Mouse (Mus musculus): ENCODE results near the gene Phactr3. TPM values are rescaled to one million over a fixed set of nuclear protein-coding genes. Genes with fewer than 3 reads are reported as not detected.
A peak's percentile ranks its signal among the peaks of the same experiment; 100 is the strongest.
"Not testable (repeated sequence)": the region's sequence is repeated elsewhere in the genome, so short reads cannot be mapped to it uniquely, and the experiment has no call there.

The Phactr3 gene
- total RNA-seq (2021): 100 to 1,000 TPM; 143 to 156 TPM
- long read RNA-seq, experiment 1, transcript Phactr3-201 (13 exons, 2,642 nt): minor isoform, 24 of 107 reads
- long read RNA-seq, experiment 1, transcript Phactr3-202 (13 exons, 2,680 nt): major isoform, 57 of 107 reads
- long read RNA-seq, experiment 1, transcript Phactr3-204 (13 exons, 2,656 nt): minor isoform, 6 of 107 reads
- long read RNA-seq, experiment 1, partial matches to known transcripts: 13 of 107 reads
- long read RNA-seq, experiment 1, other reads (novel, unspliced or antisense): 7 of 107 reads
- long read RNA-seq, experiment 2, transcript Phactr3-201 (13 exons, 2,642 nt): minor isoform, 25 of 94 reads
- long read RNA-seq, experiment 2, transcript Phactr3-202 (13 exons, 2,680 nt): major isoform, 39 of 94 reads
- long read RNA-seq, experiment 2, partial matches to known transcripts: 16 of 94 reads
- long read RNA-seq, experiment 2, other reads (novel, unspliced or antisense): 9 of 94 reads

DNA sequence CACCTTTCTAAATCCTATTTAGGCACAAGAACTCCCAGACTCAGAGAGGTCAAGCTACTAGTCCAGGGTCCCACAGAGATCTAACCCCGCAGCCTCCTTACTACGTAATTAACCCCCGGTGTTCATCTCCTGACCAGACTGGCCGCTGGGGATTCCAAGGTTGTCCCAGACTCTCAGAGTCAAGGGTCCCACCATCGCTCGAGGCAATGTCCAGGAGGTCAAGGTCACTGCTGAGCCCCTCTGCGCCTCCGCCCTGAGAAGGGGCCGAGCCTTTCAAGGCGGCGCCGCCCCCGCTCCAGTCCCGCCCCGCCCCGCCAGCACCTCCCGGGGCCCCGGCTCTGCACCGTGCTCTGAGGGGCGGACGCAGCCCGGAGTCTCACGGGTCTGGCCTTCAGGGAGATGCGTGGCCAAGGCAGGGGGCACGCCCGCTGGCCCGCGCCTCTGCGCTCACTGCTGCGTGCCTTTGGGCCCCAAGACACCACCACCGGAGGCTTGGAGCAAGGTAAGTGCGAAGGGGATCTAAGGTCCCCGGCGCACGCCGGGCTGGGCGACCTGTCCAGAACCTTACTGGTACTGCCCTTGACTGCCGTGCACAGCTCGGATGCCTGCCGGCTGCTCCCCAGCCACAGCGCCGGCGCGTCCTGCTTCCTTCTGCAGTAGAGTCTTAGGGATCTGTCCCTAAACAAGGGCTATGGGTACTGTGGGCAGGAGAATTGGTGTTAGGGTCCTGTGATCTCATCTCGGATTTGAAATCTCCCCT lies at the start of gene Phactr3:
Phactr3 (plus strand) TSS at position 175 of the 760 bp plus-strand sequence.
- intact Hi-C loops (cut with DNase I): loop anchor here (5.0 kb wide), 1 partner anchor 218 kb away; no protein-coding TSS in a partner anchor
- Histone ChIP-seq H3K4me3 (peak within 1 kb of the TSS; percentile 51), H3K27ac (peak within 1 kb of the TSS; percentile 53; the same call in 1 of the 2 replicates)
- DNase-seq (ENCODE audit: extremely low spot score in 1 of 2, low spot score in 2 of 2): peak in 1 of 2 experiments; percentile 20
- TF ChIP-seq CTCF (IDR thresholded peaks at IDR 0.05): no peak

DNA sequence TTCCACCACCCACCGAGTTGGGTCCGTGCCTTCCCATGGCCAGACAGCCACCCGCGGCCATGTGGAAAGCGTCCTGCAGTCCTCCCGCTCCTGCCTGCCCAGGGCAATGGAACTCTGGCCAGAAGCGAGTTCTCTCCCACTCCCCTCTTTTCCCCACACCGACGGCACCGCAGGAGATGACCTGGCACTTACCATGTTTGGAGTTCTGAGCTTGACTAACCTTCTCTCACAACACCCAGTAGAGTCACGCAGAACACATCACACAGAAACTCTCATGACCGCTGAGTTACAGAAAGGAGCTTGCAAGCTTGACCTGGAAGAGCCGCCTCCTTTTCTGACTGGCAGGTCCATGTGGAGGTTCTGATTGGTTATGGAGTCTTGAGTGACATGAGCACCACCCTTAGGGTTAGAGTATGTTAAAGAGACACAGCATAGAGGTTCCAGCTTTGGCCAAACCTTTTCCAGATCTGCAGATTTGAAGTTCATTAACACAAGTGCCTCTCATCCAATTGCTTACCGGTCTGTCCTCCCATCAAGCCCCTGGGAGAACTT lies 40.5 kb upstream of the Phactr3 start, which contains the start of gene Zfp931:
Zfp931 (minus strand) TSS at position 311 of the 552 bp plus-strand sequence.
- DNase-seq (ENCODE audit: extremely low spot score in 1 of 2, low spot score in 2 of 2); intact Hi-C loops (cut with DNase I); H3K27ac ChIP-seq: not testable (repeated sequence)
- peak within 1 kb of the TSS; percentile 55 for H3K4me3 ChIP-seq

DNA sequence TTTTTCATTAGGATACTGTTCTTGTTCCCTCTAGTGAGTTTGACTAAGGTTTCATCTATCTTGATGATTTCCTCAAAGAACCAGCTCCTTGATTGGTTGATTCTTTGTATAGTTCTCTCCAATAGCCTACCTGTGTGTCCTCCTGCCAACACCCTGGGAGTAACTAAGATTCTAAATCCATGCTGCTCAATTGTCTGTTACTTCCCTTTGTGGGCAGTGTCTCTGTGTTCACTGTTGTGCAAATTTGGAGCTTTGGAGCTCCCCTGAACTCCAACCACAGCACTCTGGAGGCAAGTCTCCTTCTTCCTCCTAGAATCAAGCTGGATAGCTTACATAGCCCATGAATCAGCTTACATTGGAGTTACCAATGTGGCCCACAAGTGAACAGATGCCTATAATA lies 29.2 kb upstream of the Phactr3 start:
- intact Hi-C loops (cut with DNase I): no loop called here
- no peak overlapping the region for H3K4me3 ChIP-seq
- TF ChIP-seq CTCF (IDR thresholded peaks at IDR 0.05): no peak
- no peak overlapping the region for H3K27ac ChIP-seq
- DNase-seq (ENCODE audit: extremely low spot score in 1 of 2, low spot score in 2 of 2): no peak

DNA sequence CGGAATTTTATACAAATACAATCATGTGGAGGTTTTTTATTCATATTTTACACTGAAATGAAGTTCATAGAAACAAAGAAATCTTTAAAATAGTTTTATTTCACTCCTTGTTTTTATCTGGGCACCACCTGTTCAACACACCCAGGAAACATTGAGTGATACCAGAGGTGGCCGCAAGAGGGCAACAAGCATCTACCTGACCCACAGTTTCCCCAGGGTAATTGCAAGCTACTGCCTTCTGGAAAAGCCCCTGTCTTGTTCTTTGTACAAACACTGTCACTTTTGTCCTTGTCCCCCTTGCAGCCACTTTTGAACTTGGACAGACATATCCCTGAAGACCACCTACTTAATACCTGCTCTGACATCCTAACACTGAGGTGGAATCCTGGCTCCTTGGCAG lies 20.8 kb upstream of the Phactr3 start:
- Histone ChIP-seq H3K27ac (no peak overlapping the region), H3K4me3 (no peak overlapping the region)
- TF ChIP-seq CTCF (IDR thresholded peaks at IDR 0.05): peak; percentile 84
- intact Hi-C loops (cut with DNase I): no loop called here
- DNase-seq (ENCODE audit: extremely low spot score in 1 of 2, low spot score in 2 of 2): peak; percentile 65 to 79

GRCm38 (mm10) chr2:178101957-178102356 lies 16.8 kb upstream of the Phactr3 start:
- intact Hi-C loops (cut with DNase I): no loop called here
- TF ChIP-seq CTCF (IDR thresholded peaks at IDR 0.05): peak; percentile 90
- Histone ChIP-seq H3K4me3 (no peak overlapping the region), H3K27ac (no peak overlapping the region)
- peak; percentile 71 to 75 for DNase-seq (ENCODE audit: extremely low spot score in 1 of 2, low spot score in 2 of 2)

DNA sequence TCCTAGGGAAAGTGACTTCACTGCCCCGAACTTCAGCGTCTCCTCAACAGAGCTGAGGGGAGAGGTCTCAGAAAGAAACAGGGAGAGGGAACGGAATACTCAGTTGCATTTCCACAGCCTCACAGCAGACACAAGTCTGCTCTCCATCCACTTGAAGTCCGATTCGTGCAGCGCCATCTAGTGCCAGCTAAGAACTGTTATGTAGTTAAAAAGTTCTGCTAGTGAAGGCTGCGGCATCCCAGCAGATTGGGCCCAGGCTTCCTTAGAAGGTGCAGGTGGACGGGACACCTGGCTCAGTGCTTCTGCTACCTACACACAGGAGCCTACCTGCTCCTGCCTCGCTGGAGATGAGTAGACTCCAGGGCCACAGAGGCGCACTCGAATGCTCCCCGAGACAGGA lies 829 bp upstream of the Phactr3 start:
- Histone ChIP-seq H3K27ac (no peak overlapping the region), H3K4me3 (no peak overlapping the region)
- intact Hi-C loops (cut with DNase I): loop anchor here (5.0 kb wide), 1 partner anchor 219 kb away; no protein-coding TSS in a partner anchor
- DNase-seq (ENCODE audit: extremely low spot score in 1 of 2, low spot score in 2 of 2): peak; percentile 65 to 66
- TF ChIP-seq CTCF (IDR thresholded peaks at IDR 0.05): peak; percentile 77

DNA sequence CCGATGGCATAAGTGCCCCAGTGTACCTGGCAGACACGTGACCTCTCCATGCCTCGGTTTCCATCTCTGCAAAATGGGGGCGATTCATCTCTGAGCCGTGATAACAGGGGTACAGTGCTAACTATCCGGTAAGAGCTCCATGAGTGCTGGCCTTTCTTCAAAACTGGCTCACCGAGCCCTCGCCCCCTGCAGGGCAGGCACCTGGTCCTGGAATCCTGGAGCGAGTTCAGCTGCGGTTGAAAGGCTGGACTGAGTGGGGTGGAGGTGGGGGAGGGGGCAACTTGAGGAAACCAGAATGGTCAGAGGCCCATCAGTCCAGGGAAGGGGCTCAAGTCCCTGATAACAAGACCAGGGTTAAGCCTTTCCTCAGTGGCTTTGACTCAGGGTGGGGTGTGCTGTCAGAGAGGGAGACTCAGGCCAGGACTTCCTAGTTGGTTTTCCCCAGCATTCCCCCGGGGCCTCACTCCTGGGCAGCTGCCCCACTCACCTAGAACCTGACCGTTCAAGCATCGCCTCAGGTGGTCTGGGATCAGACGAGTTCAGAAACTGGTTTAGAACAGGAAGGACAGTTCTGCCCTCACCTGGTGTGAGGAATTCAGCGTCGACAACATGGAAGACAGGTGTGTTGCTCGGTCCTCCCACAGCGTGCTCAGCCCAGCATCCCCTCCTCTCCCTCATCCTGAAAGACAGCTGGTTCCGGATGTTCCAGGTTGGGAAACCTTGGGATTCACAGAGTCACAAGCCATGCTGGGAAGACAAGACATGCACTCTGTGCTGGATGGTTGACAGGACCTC lies 983 bp downstream of the Phactr3 start:
- intact Hi-C loops (cut with DNase I): loop anchor here (5.0 kb wide), 1 partner anchor 218 kb away; no protein-coding TSS in a partner anchor
- Histone ChIP-seq H3K27ac (no peak overlapping the region; the same call in 1 of the 2 replicates), H3K4me3 (peak overlapping the region; percentile 51)
- DNase-seq (ENCODE audit: extremely low spot score in 1 of 2, low spot score in 2 of 2): peak; percentile 7 to 9
- no peak; the same call in 1 of the 2 replicates for TF ChIP-seq CTCF (IDR thresholded peaks at IDR 0.05)

- peak in 1 of 2 experiments; percentile 8 for DNase-seq (ENCODE audit: extremely low spot score in 1 of 2, low spot score in 2 of 2)
- Histone ChIP-seq H3K27ac (no peak overlapping the region), H3K4me3 (no peak overlapping the region)
- intact Hi-C loops (cut with DNase I): no loop called here
- no peak for TF ChIP-seq CTCF (IDR thresholded peaks at IDR 0.05)
Measured at GRCm38 (mm10) chr2:178120356-178120645, 1.5 kb downstream of the Phactr3 start.

- no peak overlapping the region for H3K4me3 ChIP-seq
- H3K27ac ChIP-seq: no peak overlapping the region
- intact Hi-C loops (cut with DNase I): no loop called here
- DNase-seq (ENCODE audit: extremely low spot score in 1 of 2, low spot score in 2 of 2): peak; percentile 6
- TF ChIP-seq CTCF (IDR thresholded peaks at IDR 0.05): no peak
Measured at GRCm38 (mm10) chr2:178120651-178121374, 2.0 kb downstream of the Phactr3 start.

- Histone ChIP-seq H3K27ac (no peak overlapping the region), H3K4me3 (no peak overlapping the region)
- intact Hi-C loops (cut with DNase I): no loop called here
- peak; percentile 3 to 5 for DNase-seq (ENCODE audit: extremely low spot score in 1 of 2, low spot score in 2 of 2)
- no peak for TF ChIP-seq CTCF (IDR thresholded peaks at IDR 0.05)
Measured at GRCm38 (mm10) chr2:178121375-178121688, 2.6 kb downstream of the Phactr3 start.

Measured in left cerebral cortex, adult 2 months (tissue).